Mouse (Mus musculus) liver, embryonic 16.5 days (tissue): ENCODE results near the gene Timm9. TPM values are rescaled to one million over a fixed set of nuclear protein-coding genes. Genes with fewer than 3 reads are reported as not detected.
A peak's percentile ranks its signal among the peaks of the same experiment; 100 is the strongest.
"Not testable (repeated sequence)": the region's sequence is repeated elsewhere in the genome, so short reads cannot be mapped to it uniquely, and the experiment has no call there.

Experiments used
- ATAC-seq: fragments of 200-750 bp; cut with Nextera tagmentation; 2 replicates; pipeline ENCODE4 v1.8.0; 2017; ENCODE audit warnings: low read depth, mild to moderate bottlenecking, moderate number of reproducible peaks, moderate library complexity
- H3K27ac ChIP-seq: fragments of 300-500 bp; sonication (generic); 2 replicates; pipeline ENCODE4 v1.5.1; 2014; ENCODE audit warnings: mild to moderate bottlenecking, low read length
- H3K27me3 ChIP-seq: fragments of 300-500 bp; sonication (generic); 2 replicates; pipeline ENCODE4 v1.6.1; 2014; ENCODE audit warnings: low read depth, low read length, mixed read lengths; ENCODE audit not compliant: control insufficient read depth, insufficient read depth
- H3K36me3 ChIP-seq: fragments of 300-500 bp; sonication (generic); 2 replicates; pipeline ENCODE4 v1.6.1; 2014; ENCODE audit warnings: mild to moderate bottlenecking; ENCODE audit not compliant: control insufficient read depth, insufficient read depth
- H3K4me1 ChIP-seq: fragments of 300-500 bp; sonication (generic); 2 replicates; pipeline ENCODE4 v1.6.1; 2014; ENCODE audit warnings: low read depth, low read length, mixed read lengths; ENCODE audit not compliant: control insufficient read depth
- H3K4me2 ChIP-seq: fragments of 300-500 bp; sonication (generic); 2 replicates; pipeline ENCODE4 v1.6.1; 2014; ENCODE audit warnings: low read depth, low read length, mixed read lengths
- H3K4me3 ChIP-seq: fragments of 300-500 bp; sonication (generic); 2 replicates; pipeline ENCODE4 v1.5.1; 2014; ENCODE audit warnings: low read depth, mild to moderate bottlenecking, low read length
- H3K9ac ChIP-seq: fragments of 300-500 bp; sonication (generic); 2 replicates; pipeline ENCODE4 v1.6.1; 2014; ENCODE audit warnings: low read depth, low read length
- H3K9me3 ChIP-seq: fragments of 300-500 bp; sonication (generic); replicated peaks from 2 replicates; pipeline ENCODE4 v1.6.1; 2016; ENCODE audit warnings: low read length; ENCODE audit not compliant: control insufficient read depth
- WGBS: fragments of 180-500 bp; shearing (Covaris S2); extraction: QIAGEN DNeasy Blood & Tissue Kit; methylation state at CpG from one replicate; pipeline ENCODE4 v1.1.7; 2014; ENCODE audit not compliant: insufficient replicate concordance; 5-methylcytosine and 5-hydroxymethylcytosine counted together
- polyA plus RNA-seq: library from polyadenylated mRNA; unstranded; fragments of >200 nt; fragmentation: Nextera tagmentation; extraction: Ambion mirVana; gene quantifications from 2 replicates; pipeline ENCODE4 v1.2.1, GENCODE M21; 2015

Timm9 gene
- polyA plus RNA-seq, 1 experiment from 2014 or later, result 30.3 TPM

DNA sequence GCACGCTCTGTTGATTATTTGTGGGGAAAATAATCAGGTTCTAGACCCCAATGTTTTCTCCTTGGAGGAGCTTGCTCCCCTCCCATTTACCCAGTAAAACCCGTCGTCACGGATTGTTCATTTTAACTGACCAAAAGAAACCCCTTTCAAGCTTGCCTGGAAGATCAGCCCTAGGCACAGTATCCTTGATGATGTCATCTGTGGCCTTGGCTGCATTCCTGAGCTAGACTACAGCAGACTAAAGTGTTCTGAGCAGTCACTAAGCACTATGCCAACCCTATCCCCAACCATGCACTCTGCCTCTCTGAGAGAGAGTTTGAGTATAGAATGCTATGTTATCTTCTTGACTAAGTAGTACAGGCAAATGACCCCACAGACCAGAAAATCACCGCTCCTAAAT, 20.1 kb downstream of the Timm9 start:
- Histone ChIP-seq H3K4me3 (no peak overlapping the region), H3K27me3 (no peaks in the 10 kb centered on the region), H3K9me3 (no peaks in the 10 kb centered on the region), H3K4me1 (peaks cover 8% of the 10 kb centered on the region), H3K27ac (no peak overlapping the region), H3K36me3 (no peaks in the 10 kb centered on the region), H3K4me2 (no peak overlapping the region), H3K9ac (no peak overlapping the region)
- 57% methylated on average over 5 of the region's 5 CpGs for WGBS
- no peak for ATAC-seq

DNA sequence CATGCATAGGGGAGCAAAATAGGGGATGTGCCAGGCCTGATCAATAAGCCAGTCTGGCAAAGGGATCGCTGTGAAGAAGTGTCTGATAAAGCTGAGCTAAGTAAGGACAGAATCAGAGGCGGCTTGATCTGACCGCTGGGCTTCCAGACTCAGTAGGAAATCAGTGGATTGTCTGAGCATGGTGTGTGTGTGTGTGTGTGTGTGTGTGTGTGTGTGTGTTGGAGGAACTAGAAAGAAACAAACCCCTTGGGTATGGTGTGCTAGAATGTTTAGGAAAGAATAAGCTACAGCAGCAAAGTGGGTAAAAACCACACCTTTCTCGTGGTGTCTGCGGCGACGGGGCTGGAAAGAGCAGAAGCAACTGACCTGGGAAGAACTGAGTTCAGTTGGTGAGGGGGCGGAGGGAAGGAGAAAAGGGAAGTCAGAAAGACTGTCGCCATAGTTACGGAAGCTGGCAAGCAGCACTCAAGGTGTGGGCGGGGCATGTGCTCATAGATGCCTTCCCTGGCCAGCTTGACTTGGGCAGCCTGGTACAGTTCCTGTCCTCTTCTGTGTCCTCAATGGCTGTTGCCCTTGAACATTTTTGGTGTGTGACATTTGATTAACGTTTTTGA, 22.7 kb downstream of the Timm9 start:
- Histone ChIP-seq H3K4me3 (no peak overlapping the region), H3K9me3 (no peaks in the 10 kb centered on the region), H3K4me1 (peaks cover 8% of the 10 kb centered on the region), H3K36me3 (no peaks in the 10 kb centered on the region), H3K27ac (no peak overlapping the region), H3K27me3 (no peaks in the 10 kb centered on the region; the same call in 1 of the 2 replicates), H3K9ac (no peak overlapping the region), H3K4me2 (peak overlapping the region; percentile 24)
- ATAC-seq, result no peak
- WGBS, result 13% methylated on average over 12 of the region's 12 CpGs

GRCm38 (mm10) chr12:71113074-71113473, 23.4 kb downstream of the Timm9 start:
- Histone ChIP-seq H3K4me1 (peaks cover 8% of the 10 kb centered on the region), H3K4me3 (no peak overlapping the region), H3K27me3 (no peaks in the 10 kb centered on the region; the same call in 1 of the 2 replicates), H3K36me3 (no peaks in the 10 kb centered on the region), H3K9ac (no peak overlapping the region), H3K27ac (no peak overlapping the region), H3K9me3 (no peaks in the 10 kb centered on the region), H3K4me2 (no peak overlapping the region)
- no peak for ATAC-seq
- 33% methylated on average over 10 of the region's 10 CpGs for WGBS

GRCm38 (mm10) chr12:71111331-71111730, 25.2 kb downstream of the Timm9 start, which contains the start of gene Tomm20l:
Gene Tomm20l, plus strand, starts transcription at chr12:71111428.
- 12% methylated on average over 33 of the region's 33 CpGs for WGBS
- Histone ChIP-seq H3K4me2 (peak within 1 kb of the TSS; percentile 49), H3K4me3 (peak within 1 kb of the TSS; percentile 32), H3K9ac (no peak within 1 kb of the TSS), H3K27ac (no peak within 1 kb of the TSS), H3K9me3 (no peaks in the 10 kb centered on the region), H3K4me1 (peaks cover 8% of the 10 kb centered on the region), H3K27me3 (no peaks in the 10 kb centered on the region; the same call in 1 of the 2 replicates), H3K36me3 (no peaks in the 10 kb centered on the region)
- no peak for ATAC-seq

DNA sequence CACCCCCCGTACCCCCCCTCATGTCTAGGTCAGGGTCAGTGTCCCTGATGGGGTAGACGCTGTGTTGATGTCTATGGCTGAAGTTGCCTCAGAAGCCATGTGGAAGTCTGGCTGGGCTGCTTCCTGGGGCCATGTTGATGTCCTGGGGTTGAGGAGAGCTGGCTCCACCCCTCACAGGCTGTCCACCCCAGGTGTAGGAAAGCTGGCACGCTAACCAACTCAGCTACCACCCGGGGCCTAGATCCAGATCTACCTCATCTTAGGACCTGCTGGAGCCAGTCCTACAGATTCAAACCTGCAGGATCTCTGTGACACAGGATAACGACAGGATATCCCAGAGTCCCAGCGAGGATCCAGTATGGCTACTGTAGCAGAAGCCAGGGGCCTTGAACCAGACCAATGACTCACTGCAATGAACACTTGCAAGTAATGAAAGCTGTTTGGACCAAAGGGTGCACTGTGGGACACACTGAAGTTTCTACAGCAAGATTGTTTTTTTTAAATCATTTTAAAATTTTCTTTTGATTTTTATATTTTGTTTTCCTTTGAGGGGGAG, 29.2 kb downstream of the Timm9 start:
- ATAC-seq, result no peak
- H3K4me2 ChIP-seq, result no peak overlapping the region
- no peak overlapping the region for H3K9ac ChIP-seq
- H3K27ac ChIP-seq, result no peak overlapping the region
- H3K27me3 ChIP-seq, result no peaks in the 10 kb centered on the region; the same call in 1 of the 2 replicates
- no peaks in the 10 kb centered on the region for H3K9me3 ChIP-seq
- WGBS, result 69% methylated on average over 6 of the region's 6 CpGs
- no peaks in the 10 kb centered on the region; the same call in none of the 2 replicates for H3K4me1 ChIP-seq
- no peak overlapping the region for H3K4me3 ChIP-seq
- H3K36me3 ChIP-seq, result no peaks in the 10 kb centered on the region

DNA sequence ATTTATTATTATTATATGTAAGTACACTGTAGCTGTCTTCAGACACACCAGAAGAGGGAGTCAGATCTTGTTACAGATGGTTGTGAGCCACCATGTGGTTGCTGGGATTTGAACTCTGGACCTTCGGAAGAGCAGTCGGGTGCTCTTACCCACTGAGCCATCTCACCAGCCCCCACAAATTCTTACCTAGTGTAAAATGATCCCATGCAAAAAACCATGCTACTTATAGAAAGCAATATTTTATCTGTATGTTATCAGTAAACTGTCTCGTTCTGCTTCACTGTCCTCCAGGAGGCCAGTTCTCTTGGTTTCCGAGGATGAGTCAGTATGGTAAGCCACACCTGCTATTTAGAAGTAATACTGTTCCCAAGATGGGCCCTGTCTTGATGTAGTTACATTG, 32.2 kb downstream of the Timm9 start:
- H3K4me3 ChIP-seq, H3K27ac ChIP-seq, H3K9me3 ChIP-seq, H3K27me3 ChIP-seq, H3K4me1 ChIP-seq, ATAC-seq, H3K9ac ChIP-seq, H3K36me3 ChIP-seq, H3K4me2 ChIP-seq: not testable (repeated sequence)
- WGBS, result 56% methylated on average over 4 of the region's 4 CpGs

- Histone ChIP-seq H3K27ac (no peak overlapping the region), H3K4me2 (no peak overlapping the region), H3K36me3 (no peaks in the 10 kb centered on the region), H3K9me3 (no peaks in the 10 kb centered on the region), H3K4me3 (no peak overlapping the region), H3K9ac (no peak overlapping the region), H3K4me1 (no peaks in the 10 kb centered on the region), H3K27me3 (no peaks in the 10 kb centered on the region)
- no peak for ATAC-seq
- WGBS, result 82% methylated on average over 8 of the region's 8 CpGs
Measured at GRCm38 (mm10) chr12:71086331-71086730, 50.2 kb downstream of the Timm9 start.

Other genes starting within 250 kb of the Timm9 start
- 98.8 and 107 TPM in 2 replicates for gene Actr10, start 198.8 kb downstream of the Timm9 start, polyA plus RNA-seq
- 294 and 323 TPM in 2 replicates for gene Psma3, start 162.1 kb downstream of the Timm9 start, polyA plus RNA-seq
- gene Arid4a, start 120.7 kb downstream of the Timm9 start, polyA plus RNA-seq, result 21.3 and 22.2 TPM in 2 replicates
- gene Tomm20l, start 25.3 kb downstream of the Timm9 start, polyA plus RNA-seq, result not detected in 2 replicates
- 4.5 and 4.7 TPM in 2 replicates for gene 2700049A03Rik, start 164 bp upstream of the Timm9 start, polyA plus RNA-seq
- 0.22 and 0.25 TPM in 2 replicates for gene Dact1, start 173.2 kb upstream of the Timm9 start, polyA plus RNA-seq